Mouse (Mus musculus) limb, embryonic 10.5 days (tissue): ENCODE measurements around the gene Rabggta. TPM values are rescaled to one million over a fixed set of nuclear protein-coding genes. Genes with fewer than 3 reads are reported as not detected.
A peak's percentile ranks its signal among the peaks of the same experiment; 100 is the strongest.

Experiments
- DNase-seq: peaks from one replicate; pipeline ENCODE4 v3.0.0-alpha.2; 2017; ENCODE audit warnings: low spot score
- H3K27ac ChIP-seq: fragments of 300-500 bp; sonication (generic); 2 replicates; pipeline ENCODE4 v1.5.1; 2016; ENCODE audit warnings: mild to moderate bottlenecking
- H3K27me3 ChIP-seq: fragments of 300-500 bp; sonication (generic); 2 replicates; pipeline ENCODE4 v1.6.1; 2016; ENCODE audit warnings: low read depth, mild to moderate bottlenecking; ENCODE audit not compliant: poor library complexity, severe bottlenecking
- H3K36me3 ChIP-seq: fragments of 300-500 bp; sonication (generic); 2 replicates; pipeline ENCODE4 v1.6.1; 2016; ENCODE audit warnings: mild to moderate bottlenecking, moderate library complexity
- H3K4me1 ChIP-seq: fragments of 300-500 bp; sonication (generic); 2 replicates; pipeline ENCODE4 v1.6.1; 2016
- H3K4me3 ChIP-seq: fragments of 300-500 bp; sonication (generic); 2 replicates; pipeline ENCODE4 v1.5.1; 2016; ENCODE audit warnings: mild to moderate bottlenecking, moderate library complexity
- H3K9me3 ChIP-seq: fragments of 300-500 bp; sonication (generic); replicated peaks from 2 replicates; pipeline ENCODE4 v1.6.1; 2016; ENCODE audit warnings: mild to moderate bottlenecking
- WGBS: fragments of 180-500 bp; shearing (Covaris S2); methylation state at CpG from one replicate; pipeline ENCODE4 v1.1.7; 2016; 5-methylcytosine and 5-hydroxymethylcytosine counted together
- polyA plus RNA-seq: library from polyadenylated mRNA; unstranded; fragments of >200 nt; fragmentation: Nextera tagmentation; extraction: Ambion mirVana; gene quantifications from 2 replicates; pipeline ENCODE4 v1.2.1, GENCODE M21; 2016

Rabggta gene
- polyA plus RNA-seq, 1 experiment from 2014 or later = 29.7 TPM

DNA sequence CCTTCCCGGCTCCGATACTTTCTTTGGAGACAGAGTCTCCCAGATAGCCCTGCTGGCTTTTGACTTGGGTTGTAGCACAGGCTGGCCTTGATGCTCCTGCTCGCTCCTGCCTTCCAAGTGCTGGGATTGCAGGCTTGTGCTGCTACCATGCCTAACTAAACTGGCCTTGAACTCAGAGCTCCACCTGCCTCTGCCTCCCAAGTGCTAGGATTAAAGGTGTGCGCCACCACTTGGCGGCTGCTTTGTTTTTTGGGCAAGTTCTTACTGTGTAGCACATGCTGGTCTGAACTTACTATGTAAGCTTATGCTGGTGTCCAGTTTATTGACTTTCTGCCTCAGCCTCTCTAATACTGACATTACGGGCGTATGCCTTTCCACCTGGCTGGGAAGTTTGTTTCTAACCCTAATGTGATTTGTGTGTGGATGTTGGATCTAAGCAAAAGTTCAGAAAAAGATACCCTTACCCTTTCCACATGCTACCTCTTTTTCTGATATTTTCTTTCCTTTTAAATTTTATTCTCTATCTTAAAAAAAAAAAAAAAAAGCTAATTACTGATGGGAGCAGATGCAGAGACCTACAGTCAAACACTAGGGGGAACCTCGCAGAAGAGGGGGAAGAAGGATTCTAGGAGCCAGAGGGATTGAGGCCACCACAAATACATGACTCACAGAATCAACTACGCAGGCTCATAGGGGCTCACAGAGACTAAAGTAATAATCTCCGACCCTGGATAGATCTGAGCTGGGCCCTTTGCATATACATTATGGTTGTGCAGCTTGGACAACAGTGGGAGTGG lies 25.2 kb upstream of the Rabggta start:
- Histone ChIP-seq H3K9me3 (no peaks in the 10 kb centered on the region), H3K27ac (no peak overlapping the region), H3K4me1 (peaks cover 31% of the 10 kb centered on the region), H3K36me3 (peaks cover 55% of the 10 kb centered on the region), H3K27me3 (no peaks in the 10 kb centered on the region), H3K4me3 (peak overlapping the region; percentile 94; the same call in 1 of the 2 replicates)
- no peak for DNase-seq
- WGBS = 92% methylated on average over 10 of the region's 10 CpGs

DNA sequence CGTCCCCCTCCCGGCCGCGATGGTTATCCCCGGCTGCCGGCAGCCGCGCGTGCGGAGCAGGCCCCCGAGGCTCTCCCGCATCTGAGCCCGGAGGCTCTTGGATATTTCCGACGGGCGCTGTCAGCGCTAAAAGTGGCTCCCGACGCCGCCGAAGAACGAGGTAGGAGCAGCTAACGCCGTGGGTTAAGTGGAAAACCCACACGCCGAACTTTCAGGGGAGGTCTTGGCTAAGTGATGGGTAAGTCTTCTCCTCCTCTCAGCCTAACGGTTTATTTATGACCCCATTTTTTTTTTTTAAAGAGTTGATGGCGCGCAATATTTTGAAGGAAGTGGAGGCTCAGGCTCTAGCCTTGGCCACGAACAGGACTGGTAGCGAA lies 23.8 kb upstream of the Rabggta start:
- no peaks in the 10 kb centered on the region for H3K9me3 ChIP-seq
- no peaks in the 10 kb centered on the region for H3K27me3 ChIP-seq
- under 1% methylated on average over 31 of the region's 31 CpGs for WGBS
- H3K4me1 ChIP-seq = peaks cover 31% of the 10 kb centered on the region
- H3K4me3 ChIP-seq = peak overlapping the region; percentile 94
- no peak for DNase-seq
- peak overlapping the region; percentile 87 for H3K27ac ChIP-seq
- peaks cover 49% of the 10 kb centered on the region for H3K36me3 ChIP-seq

DNA sequence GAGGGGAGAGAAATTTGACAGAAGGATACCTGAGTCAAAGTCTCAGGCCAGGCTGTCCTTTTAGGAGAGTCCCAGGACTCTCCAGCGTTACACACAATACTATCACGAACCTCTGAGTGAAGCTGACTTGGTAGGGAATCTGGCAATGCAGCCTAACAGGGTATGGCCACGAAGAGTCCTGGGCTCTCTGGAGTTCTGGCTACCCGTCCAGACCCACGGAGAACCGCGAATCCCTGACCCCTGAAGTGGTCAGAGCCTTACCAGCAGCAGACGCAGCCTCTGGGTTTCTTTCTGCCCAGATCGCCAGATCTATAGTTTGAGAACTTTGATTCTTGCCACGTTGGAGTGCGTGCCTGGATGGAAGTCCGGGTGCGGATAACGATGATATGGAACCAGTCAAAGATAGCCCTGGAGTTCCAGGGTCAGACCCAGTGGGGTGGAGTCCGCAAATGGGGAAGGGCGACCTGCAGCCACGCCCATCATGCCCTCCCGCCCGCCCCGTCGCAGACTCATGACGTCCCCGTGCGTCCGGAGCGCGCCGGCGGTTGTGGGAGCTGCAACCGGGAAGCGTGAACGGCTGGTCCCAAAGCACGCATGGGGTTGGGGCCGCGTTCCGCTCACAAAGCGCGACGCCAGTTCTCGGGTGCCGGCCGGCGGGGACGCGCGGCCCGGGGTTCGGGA lies 23.3 kb upstream of the Rabggta start, which contains the start of the genes Dhrs1 and Nop9:
TSS of gene Dhrs1 (minus strand) at position 511 of the 681 bp plus-strand sequence.
TSS of gene Nop9 (plus strand) at position 514 of the 681 bp plus-strand sequence.
- H3K27ac ChIP-seq = peak within 1 kb of the TSS; percentile 87

DNA sequence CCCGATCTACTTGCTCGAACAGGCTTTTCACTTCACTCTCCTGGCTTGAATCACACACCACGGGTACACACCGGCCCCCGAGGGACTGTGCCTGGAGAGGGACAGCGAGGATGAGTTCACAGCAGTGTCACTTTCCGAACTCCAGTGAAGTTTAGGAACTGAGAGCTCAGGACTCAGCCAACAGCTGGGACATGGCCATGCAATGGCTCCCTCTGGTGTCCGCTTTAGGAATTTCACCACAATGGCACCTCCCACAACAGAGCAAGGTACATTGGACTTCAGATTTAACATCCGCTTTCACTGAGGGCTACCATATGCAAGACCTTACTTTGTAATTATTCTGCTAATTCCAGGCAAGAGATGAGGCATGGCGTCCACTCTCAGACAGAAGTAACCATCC lies 21.6 kb upstream of the Rabggta start:
- H3K27ac ChIP-seq = no peak overlapping the region
- H3K4me3 ChIP-seq = 0 out of 2 replicates have a peak overlapping the region, but pooled peaks have one; percentile 4
- H3K4me1 ChIP-seq = peaks cover 31% of the 10 kb centered on the region
- peak; percentile 91 for DNase-seq
- H3K27me3 ChIP-seq = no peaks in the 10 kb centered on the region
- peaks cover 48% of the 10 kb centered on the region for H3K36me3 ChIP-seq
- no peaks in the 10 kb centered on the region for H3K9me3 ChIP-seq
- WGBS = 24% methylated on average over 10 of the region's 10 CpGs

More for the DNA sequence above, 23.3 kb upstream of the Rabggta start, which contains the start of the genes Dhrs1 and Nop9:
- peaks cover 49% of the 10 kb centered on the region for H3K36me3 ChIP-seq
- no peaks in the 10 kb centered on the region for H3K27me3 ChIP-seq
- DNase-seq = peak; percentile 98
- WGBS = 2% methylated on average over 48 of the region's 48 CpGs
- peak within 1 kb of the TSS; percentile 94 for H3K4me3 ChIP-seq
- no peaks in the 10 kb centered on the region for H3K9me3 ChIP-seq
- peaks cover 31% of the 10 kb centered on the region for H3K4me1 ChIP-seq

DNA sequence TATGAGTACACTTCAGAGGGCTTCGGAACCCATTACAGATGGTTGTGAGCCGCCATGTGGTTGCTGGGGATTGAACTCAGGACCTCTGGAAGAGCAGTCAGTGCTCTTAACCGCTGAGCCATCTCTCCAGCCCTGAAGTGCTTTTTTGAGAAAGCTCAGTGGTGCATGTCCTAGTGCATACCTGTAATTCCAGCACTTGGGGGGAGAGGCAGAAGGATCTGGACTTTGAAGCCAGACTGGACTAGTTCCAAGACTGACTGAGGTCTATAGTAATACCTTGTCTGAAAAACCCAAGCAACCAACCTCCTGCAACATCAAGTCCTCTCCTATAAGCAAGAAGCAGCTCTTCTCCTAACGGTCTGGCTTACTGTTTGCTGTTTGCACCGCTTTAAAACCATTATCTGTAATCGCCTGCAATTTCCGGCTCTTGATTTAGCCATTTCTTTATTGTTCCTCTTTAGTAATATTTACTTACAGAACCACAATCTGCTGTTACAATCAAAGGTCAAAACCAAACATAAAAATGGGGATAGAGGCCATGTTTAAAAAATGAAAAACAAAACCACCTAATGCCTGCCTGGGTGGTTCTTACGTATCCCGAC lies 15.1 kb upstream of the Rabggta start:
- Histone ChIP-seq H3K4me3 (no peak overlapping the region), H3K27me3 (no peaks in the 10 kb centered on the region), H3K36me3 (peaks cover 32% of the 10 kb centered on the region), H3K27ac (no peak overlapping the region), H3K9me3 (no peaks in the 10 kb centered on the region), H3K4me1 (no peaks in the 10 kb centered on the region)
- 90% methylated on average over 9 of the region's 9 CpGs for WGBS
- no peak for DNase-seq

DNA sequence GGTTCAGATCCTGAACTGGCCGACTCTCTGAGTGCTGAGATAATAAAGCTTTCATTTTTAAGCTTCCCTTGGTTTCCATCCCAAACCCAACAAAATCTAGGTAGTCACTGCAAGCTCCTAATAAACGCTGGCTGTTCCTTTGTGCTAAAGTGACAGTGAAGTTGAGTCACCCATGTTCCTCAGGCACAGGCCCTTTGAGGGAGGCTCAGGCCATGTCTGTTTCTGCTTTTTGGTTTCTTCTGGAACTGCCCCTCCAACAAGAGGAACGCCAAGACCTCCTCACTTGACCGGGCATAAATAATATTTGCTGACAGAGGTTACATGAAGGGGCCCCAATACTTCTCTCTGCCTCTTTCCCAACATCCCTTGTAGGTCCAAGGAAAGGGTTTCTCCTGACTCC lies 13.7 kb upstream of the Rabggta start:
- Histone ChIP-seq H3K27ac (no peak overlapping the region), H3K9me3 (no peaks in the 10 kb centered on the region), H3K4me3 (no peak overlapping the region), H3K4me1 (no peaks in the 10 kb centered on the region), H3K36me3 (peaks cover 24% of the 10 kb centered on the region), H3K27me3 (peaks cover 7% of the 10 kb centered on the region; the same call in 1 of the 2 replicates)
- DNase-seq = no peak
- WGBS = 93% methylated on average over 4 of the region's 4 CpGs

DNA sequence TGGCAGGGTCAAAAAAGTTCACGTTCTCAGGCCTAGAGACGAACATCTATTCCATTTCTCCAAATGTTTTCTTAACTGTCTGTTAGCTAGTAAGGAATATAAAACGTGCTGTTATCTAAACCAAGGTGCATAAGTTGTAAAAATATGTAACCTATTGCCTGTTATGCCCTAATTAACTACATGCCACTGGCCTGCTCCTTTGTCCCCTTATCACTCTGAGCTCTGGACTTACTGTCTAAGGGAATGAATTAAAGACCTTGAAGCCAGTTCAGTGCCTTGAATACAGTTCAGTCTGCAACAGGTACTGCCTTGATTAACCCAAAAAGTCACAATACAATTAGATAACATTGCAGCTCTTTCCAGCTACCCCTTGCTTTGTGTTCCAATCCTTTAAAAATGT lies 13.3 kb upstream of the Rabggta start:
- 79% methylated on average over 3 of the region's 3 CpGs for WGBS
- no peaks in the 10 kb centered on the region for H3K4me1 ChIP-seq
- no peak overlapping the region for H3K27ac ChIP-seq
- peaks cover 20% of the 10 kb centered on the region for H3K36me3 ChIP-seq
- H3K4me3 ChIP-seq = no peak overlapping the region
- peaks cover 10% of the 10 kb centered on the region; the same call in 1 of the 2 replicates for H3K27me3 ChIP-seq
- no peaks in the 10 kb centered on the region for H3K9me3 ChIP-seq
- DNase-seq = no peak

GRCm38 (mm10) chr14:55734869-55735268 lies 12.8 kb upstream of the Rabggta start:
- peaks cover 15% of the 10 kb centered on the region for H3K36me3 ChIP-seq
- H3K27ac ChIP-seq = no peak overlapping the region
- WGBS = 81% methylated on average over 7 of the region's 7 CpGs
- peaks cover 10% of the 10 kb centered on the region; the same call in 1 of the 2 replicates for H3K27me3 ChIP-seq
- no peaks in the 10 kb centered on the region for H3K4me1 ChIP-seq
- no peak for DNase-seq
- no peaks in the 10 kb centered on the region for H3K9me3 ChIP-seq
- no peak overlapping the region for H3K4me3 ChIP-seq

DNA sequence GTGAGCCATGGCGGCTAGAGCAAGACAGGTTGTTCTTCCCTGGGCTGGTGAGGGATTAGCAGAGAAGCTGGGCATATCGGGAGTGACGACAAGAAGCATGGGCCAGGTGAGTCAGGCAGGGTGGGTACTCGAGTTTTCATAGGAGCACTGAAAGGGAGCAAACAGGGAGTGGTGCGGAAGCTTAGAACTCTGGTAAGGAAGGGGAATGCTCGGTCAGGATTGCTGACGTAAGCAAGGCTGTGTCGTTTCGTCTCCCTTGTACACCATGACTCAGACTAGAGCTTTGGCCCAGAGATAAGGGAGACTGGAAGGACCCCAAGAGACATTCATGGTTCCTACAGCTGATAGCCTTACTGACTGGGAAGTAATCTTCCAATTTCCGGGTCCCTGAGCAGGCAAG lies 11.8 kb upstream of the Rabggta start:
- WGBS = 79% methylated on average over 10 of the region's 10 CpGs
- Histone ChIP-seq H3K27ac (no peak overlapping the region), H3K9me3 (no peaks in the 10 kb centered on the region), H3K27me3 (peaks cover 10% of the 10 kb centered on the region; the same call in 1 of the 2 replicates), H3K4me3 (no peak overlapping the region), H3K36me3 (peaks cover 6% of the 10 kb centered on the region), H3K4me1 (no peaks in the 10 kb centered on the region)
- DNase-seq = no peak

- 78% methylated on average over 7 of the region's 7 CpGs for WGBS
- Histone ChIP-seq H3K27me3 (peaks cover 10% of the 10 kb centered on the region), H3K27ac (no peak overlapping the region), H3K36me3 (no peaks in the 10 kb centered on the region), H3K4me1 (no peaks in the 10 kb centered on the region), H3K4me3 (no peak overlapping the region), H3K9me3 (no peaks in the 10 kb centered on the region)
- no peak for DNase-seq
Observed at GRCm38 (mm10) chr14:55730531-55731032, 8.5 kb upstream of the Rabggta start.

DNA sequence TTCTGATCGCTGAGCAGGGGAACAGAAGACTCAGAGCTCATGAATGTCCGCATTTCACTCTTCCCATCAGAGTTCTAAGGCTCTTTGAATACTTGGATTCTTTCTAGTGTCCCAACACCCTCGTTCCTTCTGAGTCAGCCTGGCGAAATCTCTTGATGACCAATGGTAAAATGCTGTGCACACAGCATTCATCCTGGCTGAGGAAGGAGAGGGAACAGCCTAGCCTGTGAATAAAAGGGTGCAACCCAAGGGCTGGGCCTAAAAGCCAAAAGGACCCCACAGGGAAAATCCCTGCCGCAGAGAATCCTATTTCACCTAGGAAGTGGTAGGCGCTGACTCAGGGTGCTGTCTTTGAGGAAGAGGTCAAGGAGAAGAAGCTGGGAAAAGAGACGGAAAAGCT lies 8.1 kb upstream of the Rabggta start:
- H3K36me3 ChIP-seq = no peaks in the 10 kb centered on the region
- H3K4me3 ChIP-seq = no peak overlapping the region
- H3K27me3 ChIP-seq = peaks cover 10% of the 10 kb centered on the region
- no peak for DNase-seq
- no peaks in the 10 kb centered on the region for H3K9me3 ChIP-seq
- 83% methylated on average over 7 of the region's 7 CpGs for WGBS
- no peaks in the 10 kb centered on the region for H3K4me1 ChIP-seq
- H3K27ac ChIP-seq = no peak overlapping the region

DNA sequence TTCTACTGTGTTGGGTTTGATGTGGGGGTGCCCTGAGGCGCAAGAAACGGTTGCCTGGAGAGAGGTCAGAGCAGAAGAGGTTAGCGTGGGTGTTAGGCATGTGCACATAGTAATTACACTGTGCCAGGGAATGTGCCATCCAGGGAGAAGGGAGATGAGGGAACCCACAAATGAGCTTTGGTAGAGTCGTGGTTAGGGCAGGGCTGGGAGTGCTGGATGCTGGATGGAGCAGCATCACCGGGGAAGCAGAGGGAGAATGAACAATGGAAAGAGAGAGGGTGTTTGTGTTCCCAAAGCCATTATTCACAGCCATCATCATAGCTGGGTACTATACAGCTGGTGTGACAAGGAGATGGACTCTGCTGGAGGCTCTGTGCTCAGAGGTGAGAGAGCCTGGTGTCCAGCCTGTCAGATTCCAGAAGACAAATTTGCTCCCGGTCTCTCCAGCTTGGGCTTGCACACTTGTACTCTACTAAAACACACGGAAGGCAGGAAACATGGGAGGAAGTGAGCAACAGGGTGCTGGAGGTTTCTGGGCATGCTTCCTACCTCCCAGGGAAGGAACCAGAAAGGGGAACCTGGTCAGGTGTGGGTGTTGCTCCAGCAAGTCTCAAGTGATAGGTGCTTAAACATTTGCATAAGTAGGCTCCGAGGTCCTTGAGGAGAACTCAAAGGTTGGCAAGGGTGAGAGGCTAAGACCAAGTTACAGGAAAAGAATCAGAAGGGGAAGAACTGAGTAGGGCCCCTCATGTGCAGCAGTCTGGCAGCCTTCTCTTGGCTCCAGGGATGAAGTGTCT lies 6.0 kb upstream of the Rabggta start:
- Histone ChIP-seq H3K4me1 (no peaks in the 10 kb centered on the region), H3K4me3 (no peak overlapping the region), H3K36me3 (no peaks in the 10 kb centered on the region), H3K9me3 (no peaks in the 10 kb centered on the region), H3K27me3 (peaks cover 10% of the 10 kb centered on the region), H3K27ac (no peak overlapping the region)
- DNase-seq = no peak
- 78% methylated on average over 8 of the region's 8 CpGs for WGBS
